Mouse (Mus musculus) cerebellum, adult 11-12 months (tissue): ENCODE data around the gene Myo1e.
"Not testable (repeated sequence)": the region's sequence is repeated elsewhere in the genome, so short reads cannot be mapped to it uniquely, and the experiment has no call there.

Experiments
- DNase-seq: peaks from one replicate; pipeline ENCODE4 v3.0.0; 2022

Gene Myo1e

DNA sequence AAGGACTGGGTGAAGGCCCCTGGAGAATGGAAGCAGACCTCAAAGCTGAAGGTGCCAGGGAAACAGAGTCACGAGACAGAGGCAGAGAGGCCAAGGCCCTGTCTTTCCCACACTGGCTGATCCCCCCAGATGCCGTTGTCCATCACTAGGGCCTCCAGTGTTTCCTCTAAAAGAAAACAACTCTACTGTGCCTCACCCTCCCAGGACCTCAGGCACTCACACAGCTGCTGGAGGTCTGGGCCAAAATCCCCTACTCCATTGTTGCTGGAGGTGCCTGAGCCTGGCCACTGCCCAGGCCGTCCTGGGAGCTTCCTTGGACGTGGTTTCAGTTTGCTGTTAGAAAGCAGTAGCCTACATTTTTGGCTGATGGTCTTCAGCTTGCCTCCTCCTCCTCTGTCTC lies 47.9 kb downstream of the Myo1e start:
- DNase-seq, result no peak

DNA sequence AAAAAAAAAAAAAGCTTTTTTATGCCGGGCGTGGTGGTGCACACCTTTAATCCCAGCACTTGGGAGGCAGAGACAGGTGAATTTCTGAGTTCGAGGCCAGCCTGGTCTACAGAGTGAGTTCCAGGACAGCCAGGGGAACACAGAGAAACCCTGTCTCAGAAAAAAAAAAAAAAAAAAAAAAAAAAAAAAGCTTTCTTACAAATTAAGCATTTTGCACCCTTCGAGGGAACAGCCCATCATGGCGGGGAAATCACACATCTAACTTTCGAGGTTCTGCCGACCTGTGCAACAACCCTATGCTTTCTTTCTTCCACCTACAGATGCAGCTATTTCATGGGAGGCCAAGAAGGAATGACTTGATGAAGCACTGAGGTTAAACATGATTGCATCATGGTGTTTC lies 48.9 kb downstream of the Myo1e start:
- not testable (repeated sequence) for DNase-seq

DNA sequence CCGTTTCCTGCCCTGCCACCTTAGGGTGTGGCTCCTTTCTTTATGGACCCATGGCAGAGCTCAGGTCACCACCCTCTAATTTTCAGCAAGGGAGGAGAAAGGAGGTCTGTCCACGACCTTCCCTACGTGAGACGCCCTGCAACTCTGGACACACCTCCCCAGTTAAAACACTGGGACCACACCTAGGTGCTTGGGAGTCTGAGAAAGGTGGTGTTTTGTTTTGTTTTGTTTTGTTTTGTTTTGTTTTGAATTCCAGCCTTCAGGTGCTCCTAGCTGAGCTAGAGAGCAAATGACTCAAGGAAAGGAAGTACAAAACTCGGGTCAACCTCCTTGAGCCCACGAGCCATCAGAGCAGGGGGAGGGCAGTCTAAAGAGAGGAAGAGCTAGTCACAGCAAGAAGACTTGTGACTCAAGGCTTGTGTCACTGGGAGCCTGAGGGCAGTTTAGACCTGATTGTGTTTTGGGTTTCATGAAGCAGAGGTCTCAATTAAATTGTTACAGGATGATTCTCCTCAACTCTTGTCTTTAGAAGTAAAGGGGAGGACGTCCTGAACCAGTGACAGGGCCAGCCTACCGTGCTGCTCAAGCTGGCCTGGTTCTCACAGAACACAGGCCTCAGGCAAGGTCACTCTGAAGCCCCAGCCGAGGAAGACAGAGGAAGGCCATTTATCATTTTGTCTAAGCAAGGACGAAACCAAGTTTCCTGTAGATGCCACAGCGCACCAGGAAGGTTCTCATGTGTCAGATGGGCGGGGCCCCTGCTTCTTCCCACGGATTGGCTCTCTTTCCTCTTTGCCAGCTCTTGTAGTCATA lies 50.3 kb downstream of the Myo1e start:
- no peak for DNase-seq

DNA sequence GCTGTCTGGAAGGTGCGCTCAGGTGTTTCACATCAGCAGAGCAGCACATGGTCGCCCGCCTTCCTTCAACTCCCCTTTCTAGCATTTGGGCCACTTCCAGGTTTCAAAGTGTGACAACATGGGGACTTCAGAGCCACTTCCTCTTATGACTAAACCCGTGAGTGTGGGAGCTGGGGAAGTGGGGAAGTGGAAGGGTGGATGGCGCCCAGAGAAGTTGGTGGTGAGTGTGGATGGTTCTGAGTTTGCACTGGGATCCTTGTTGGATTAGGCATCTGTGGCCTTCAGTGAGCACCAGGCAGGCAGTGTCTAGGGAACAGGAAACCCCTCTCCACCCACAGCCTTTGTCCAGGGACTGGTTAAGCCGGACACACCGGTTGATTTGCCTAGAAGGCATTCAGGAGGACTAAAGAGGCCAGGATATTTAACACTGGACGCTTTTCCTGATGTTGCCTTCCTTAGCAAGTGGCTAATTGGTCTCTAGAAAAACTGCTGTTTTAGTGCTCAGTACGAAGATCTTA lies 53.2 kb downstream of the Myo1e start:
- no peak for DNase-seq

DNA sequence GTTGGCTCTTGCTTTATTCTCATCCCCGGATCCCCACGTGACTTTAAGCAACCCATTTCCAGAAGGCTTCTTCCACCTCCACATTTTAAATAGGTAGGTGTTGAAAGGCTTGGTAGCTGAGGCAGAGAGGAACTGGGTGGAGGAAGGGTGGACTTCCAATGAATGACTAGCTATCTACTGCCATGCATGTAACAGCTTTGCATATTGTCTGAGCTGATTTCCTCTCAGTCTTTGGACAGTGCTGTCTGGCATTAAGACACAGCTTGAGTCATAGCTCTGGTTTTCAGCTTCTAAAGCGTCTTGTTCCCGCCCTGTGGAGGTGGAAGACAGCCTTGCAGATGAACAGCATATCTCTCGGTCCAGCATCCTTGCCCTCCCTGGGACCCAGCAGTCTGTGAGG lies 54.5 kb downstream of the Myo1e start:
- DNase-seq, result no peak

DNA sequence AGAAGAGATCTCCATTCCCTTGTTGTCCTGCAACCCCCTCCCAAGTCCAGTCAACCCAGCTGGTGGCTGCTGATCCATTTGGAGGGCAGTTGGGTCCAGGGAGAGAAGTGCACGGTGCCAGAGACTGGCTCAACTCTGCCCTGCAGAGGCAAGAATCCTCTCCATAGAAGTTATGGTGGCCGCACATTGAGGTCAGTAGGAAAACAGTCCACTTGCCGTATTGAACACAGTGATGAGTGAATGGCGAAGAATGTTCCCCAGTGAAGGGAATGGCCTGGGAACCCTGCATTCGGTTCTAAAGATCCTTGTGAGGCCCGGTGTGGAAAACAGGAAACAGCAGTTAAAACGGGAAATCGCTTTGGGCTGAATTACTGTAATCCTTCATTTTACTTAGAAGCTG lies 56.0 kb downstream of the Myo1e start:
- DNase-seq, result no peak

DNA sequence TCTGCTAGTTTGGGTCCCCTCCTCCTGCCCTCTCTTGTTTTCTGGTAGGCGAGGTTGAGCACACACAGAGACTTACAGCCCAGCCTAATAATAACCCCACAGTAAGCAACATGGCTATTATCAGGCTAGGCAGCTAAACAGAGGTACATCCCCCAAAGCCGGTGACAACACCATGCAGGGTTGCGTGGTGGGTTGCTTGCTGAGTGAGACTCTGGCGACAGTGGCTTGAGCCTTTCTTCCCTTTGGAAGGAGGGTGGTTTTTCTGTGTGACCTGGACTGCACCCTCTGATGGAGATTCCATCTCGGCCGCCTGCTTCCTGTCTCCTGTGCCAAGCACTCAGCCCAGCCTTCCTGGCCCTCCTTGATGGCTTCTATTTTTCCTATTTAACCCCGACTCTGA lies 56.6 kb downstream of the Myo1e start:
- no peak for DNase-seq

DNA sequence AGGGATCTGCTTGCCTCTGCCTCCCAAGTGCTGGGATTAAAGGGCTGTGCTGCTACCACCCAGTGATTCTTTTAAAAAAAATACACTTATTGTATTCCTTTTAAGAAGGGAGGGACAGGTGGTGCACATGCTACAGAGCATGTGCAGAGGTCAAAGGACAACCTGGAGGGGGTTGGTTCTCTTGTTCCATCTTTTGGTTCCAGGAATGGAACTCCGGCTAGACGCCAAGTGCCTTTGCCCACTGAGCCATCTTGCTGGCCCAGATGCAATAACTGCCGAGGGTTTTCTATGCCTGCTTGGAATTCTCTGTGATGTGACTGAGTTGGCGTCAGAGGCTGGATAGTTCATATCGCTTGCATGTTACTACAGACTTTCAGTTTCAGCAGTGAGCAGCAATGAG lies 58.4 kb downstream of the Myo1e start:
- DNase-seq, result no peak

DNA sequence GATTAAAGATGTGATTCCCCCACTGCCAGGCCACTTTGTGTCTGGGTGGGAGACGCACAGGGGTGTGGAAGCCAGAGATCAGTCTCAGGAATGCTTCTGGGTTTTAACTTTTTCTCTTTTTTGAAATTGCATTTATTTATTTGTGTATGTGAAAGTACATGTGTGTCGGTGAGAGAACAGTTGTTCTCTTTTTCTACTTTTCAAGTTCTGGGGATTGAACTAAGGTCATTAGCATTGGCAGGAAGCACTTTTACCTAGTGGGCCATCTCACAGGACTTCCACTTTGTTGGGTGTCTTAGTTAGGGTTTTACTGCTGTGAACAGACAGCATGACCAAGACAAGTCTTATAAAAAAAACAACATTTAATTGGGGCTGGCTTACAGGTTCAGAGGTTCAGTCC lies 59.0 kb downstream of the Myo1e start:
- DNase-seq, result no peak

DNA sequence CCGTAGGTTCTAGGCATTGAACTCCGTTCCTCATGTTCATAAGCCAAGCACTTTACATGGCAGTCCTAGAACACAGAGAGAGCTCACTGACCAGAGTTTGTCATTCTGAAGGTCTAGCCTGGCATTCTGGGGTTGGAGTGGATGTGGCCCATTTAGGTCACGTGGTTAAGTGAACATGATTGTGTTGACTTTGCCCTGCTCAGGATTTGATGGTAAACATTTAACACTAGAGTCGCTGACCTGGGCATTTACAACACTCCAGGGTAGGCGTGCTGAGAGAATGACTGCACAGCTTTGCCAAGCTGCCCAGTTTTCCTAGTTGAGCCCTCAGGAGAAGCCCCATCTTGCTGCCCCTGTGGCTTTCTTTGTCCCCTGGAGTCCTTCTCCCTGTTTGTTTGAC lies 60.0 kb downstream of the Myo1e start:
- DNase-seq, result no peak

DNA sequence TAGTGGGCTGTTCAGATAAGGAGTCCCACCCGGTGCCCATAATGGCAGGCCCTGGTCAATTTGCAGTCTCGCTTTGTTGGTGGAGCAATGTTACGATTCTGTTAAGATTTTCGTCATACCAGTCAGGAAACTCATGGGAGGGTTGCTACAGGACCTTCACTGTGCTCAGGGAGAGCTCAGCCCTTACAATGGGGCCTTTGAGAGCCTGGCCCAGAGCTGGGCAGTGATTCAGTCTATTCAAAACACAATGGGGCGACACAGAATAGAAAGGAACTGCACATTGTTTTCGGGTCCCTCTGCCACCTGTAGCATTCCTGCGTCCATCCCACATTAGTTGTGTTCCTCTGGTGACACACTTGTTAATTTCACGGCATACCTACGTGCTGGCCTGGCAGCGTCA lies 62.2 kb downstream of the Myo1e start:
- DNase-seq, result no peak

DNA sequence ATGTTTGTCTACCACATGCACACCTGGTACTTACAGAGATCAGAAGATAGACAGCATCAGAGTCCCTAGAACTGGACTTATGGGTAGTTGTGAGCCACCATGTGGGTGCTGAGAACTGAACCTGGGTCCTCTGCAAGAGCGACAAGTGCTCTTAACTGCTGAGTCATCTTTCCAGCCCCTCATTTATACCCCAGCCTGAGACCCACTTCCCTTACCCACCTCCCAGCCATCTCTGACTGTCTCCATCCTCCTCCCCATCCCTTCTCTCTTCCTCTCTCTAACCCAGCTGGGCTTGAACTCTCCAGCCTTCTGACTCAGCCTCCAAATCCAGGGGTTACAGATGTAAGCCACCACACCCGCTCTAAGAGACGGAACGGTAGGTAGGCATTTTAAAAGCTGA lies 63.3 kb downstream of the Myo1e start:
- no peak for DNase-seq

DNA sequence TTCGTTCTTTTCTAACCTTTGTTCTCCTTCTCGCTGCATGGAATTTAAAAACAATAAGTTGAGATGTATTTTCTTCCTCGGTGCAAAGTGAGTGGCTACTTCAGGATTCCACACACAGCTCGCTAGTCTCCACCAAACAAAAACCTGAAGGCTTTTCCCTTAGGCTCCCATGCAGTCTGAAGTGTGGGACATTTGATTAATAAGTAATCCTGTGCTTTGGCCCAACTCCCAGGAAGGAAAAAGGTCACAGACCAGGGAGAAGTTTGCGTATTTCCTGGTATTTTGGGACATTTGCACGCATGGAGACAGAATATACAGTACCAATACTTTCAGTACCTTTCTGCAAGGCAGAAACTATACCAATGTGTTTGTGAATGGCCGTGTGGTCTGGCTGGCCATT lies 64.0 kb downstream of the Myo1e start:
- DNase-seq, result no peak

DNA sequence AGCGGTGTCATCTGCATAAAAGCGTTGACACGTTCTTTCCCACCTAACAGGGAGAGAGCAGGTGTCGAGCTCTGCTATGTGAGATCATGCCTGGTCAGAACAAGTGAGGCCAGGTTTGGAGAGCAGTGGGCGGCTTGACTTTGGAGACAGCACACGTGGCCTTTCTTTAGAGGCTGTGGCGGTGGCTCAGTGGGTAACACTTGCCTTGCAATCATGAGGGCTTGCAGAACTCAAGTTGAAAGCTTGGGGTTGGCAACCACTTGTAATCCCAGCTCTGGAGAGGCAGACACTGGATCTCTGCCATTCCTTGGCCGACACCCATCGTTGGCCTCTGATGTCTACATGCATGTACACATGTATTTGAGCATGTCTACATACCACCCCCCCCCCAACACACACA lies 64.5 kb downstream of the Myo1e start:
- DNase-seq, result no peak

DNA sequence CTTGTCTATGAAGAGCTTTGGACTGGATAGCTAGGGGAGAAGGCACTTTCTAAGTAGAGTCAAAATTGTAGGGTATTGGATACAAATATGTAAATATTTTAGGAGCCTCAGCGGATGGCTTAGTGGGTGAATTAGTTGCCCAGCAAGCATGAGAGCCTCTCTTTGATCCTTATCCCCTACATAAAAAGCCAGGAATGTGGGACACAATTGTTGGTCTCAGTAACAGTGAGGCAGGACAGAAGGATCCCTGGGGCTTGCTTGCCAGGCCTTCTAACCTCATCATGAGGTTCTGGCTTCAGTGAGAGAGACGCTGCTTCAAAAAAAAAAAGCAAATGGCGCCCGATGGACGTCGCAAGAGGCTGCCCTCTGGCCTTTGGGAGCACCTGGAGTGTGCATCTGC lies 66.9 kb downstream of the Myo1e start:
- DNase-seq, result no peak

DNA sequence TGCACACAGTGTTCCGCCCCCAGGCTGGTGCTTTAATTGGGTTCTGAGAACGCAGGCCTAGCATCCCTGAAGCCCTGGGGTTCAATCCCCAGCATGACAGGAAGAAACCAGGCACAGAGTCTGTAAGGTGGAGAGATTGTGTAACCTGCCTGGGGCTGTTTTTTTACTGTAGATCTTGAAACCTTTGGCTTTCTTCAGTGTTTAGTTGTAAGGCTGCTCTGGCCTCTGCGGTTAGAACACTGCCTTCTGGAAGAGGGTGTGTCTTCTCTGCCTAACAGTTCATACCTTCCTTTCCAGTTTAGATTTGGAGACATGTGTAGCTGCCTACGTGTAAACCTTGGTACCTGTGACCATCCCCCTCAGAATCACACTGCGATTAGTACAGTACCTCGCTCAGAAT lies 67.3 kb downstream of the Myo1e start:
- DNase-seq, result no peak

DNA sequence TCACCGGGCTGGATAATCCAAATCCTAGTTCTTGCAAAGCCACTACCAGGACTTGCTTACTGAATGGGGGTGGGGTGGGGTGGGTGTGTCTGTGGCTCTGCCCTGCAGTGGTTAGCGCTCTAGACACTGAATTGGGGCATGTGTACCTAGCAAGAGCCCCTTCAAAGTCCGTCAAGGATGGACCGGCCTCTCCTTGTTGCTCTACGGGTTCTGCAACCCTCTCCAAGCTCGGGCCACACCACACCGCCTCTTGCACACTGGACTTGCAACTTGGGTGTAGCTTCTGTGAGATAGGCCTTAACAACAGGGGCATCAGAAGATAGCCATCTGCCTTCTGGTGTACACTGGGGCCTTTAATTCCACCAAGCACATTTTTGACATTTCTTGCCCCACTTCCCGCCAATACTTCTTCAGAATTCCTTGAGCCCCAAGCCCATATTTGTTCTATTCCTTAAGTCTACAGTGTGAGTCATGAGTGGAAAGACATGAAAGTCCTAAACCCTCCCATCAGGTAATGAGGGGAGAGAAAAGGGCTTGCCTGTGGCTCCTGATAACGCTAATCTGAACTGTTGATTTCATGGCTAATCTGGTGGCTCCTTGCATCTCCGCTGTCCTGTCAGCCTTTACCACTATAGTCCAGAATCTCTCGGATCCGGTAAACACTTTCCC lies 67.9 kb downstream of the Myo1e start:
- no peak for DNase-seq

DNA sequence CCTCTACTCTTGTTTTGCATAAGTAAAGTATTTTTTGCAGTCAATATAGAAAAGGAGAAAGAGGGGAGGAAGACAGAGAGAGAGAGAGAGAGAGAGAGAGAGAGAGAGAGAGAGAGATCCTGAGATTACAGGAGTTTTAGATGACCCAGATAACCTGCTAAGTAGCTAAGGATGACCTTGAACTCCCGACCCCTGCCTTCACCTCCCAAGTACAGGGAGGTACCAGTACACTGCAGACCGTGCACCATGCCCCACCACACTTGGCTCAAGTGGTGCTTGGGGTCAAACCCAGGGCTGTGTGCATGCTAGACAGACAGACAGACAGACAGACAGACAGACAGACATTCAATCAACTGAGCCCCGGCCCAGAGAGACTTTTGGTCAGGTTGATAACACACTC lies 69.9 kb downstream of the Myo1e start:
- no peak for DNase-seq

DNA sequence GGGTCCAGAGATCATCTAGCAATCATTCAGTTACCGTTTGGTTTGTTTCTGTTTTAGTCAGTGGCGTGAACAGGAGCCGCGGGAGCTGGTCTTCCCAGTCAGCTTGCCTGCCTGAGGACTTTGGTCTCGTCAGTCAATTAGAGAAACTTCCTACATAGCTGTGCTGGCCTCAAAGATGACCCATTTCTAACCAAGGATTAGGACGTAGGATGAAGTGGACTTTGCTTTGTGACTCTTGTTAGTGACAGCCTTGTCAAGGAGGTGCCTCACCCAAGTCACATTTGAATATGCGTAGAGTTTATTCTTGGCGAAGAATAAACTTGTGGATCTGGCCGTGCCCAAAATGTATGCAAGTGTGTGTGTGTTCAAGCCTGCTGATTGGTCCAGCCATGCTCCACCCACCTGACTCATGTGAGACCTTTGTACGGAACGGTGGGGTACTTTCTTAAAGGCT lies 70.4 kb downstream of the Myo1e start:
- DNase-seq, result no peak

DNA sequence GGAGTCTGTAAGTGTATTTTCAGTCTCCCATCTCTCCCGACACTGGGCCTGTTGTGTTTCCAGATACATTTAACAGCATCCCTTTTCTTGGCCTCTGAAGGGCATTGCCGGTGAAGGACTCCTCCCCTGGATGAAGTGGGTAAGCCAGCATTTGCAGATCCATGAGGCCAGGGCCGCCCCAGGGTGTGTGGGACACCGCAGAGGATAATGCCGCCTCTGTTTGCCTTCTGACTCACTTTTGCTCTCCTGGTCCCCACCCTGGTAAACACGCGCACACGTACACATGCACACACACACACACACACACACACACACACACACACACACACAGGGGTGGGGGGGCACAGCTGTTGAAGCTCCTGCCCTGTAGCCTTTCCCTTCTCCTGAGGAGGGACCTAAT lies 74.3 kb downstream of the Myo1e start:
- DNase-seq, result no peak

DNA sequence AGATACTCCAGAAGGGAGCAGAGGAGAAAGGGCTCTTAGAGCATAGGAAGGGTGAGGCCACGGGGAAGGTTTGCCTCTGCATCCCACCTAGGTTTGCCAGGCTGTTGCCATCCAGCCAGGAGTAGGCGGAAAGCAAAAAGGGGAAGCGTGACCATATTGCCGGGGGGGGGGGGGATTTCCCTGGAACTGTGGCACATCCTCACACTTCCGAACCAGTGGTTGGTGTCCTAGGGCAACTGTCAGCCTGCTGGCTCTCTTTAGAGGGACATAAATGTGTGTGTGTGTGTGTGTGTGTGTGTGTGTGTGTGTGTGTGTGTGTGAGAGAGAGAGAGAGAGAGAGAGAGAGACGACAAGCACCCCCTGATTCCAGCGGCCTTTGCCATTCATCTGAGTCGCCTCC lies 75.0 kb downstream of the Myo1e start:
- no peak for DNase-seq

DNA sequence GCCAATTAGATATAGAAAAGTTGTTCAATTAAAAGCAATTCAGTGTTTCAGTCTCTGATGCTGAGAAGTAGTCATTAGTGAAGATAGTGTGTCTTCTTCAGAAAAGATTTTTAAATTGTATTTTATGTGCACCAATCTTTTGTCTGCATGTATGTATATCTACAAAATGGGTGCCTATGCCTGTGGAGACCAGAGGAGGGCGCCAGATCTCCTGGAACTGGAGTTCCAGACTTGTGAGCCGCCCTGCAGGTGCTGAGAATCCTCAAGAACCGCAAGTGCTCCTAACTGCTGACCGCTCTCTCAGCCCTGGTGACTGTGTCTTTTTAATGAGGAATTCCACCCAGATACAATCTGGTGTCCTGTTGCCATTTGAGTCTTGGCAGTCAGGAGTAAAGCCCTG lies 76.0 kb downstream of the Myo1e start:
- no peak for DNase-seq

DNA sequence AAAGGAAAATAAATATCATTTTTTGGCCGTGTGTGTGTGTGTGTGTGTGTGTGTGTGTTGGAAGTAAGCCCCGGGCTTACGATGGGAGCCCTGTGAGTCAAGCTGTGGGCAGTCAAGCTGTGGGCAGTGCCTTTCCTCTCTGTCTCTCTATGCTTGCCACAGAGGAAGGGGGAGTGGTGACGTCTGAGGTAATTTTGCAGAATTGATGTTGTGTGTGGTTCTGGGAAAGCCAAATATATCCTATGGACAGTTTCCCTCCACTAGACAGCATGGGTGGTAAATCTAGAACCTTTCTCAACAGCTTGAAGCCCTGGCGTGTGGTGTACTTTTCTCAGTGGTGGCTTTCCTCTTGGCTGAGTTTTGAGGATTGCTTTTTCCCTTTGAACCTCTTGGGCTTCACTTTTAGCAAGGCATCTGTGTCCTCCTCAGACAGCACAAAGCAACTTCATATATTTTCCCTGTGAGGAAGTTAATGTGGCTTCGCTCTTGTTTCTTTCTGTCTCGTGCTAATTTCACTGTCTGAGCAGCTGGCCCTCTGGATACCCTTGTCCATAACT lies 77.5 kb downstream of the Myo1e start:
- DNase-seq, result no peak

DNA sequence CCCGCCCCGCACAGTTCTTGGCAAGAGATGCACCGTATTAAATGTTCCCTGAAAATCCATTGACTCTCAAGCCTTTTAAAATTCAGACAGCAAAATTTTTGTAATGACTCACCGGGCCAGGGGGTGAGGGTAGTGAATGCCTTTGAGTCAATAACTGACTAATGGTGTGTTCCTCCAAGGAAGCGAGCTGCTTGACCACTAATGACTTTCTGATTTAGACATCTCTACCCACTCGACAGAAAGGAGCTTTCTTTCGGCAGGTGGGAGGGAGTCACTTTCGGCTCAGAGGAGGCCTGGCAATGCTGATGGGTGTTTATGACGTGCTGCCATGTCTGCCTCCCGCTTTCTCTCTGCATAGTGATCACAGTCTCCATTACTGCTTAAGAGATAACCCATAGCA lies 83.6 kb downstream of the Myo1e start:
- no peak for DNase-seq
